Mouse (Mus musculus) embryo, embryonic 11 days (tissue): Measurements from ENCODE around the gene Asic2.

Source experiments
- DNase-seq: peaks from one replicate; pipeline ENCODE4 v3.0.0-alpha.2; 2015

Gene Asic2

DNA sequence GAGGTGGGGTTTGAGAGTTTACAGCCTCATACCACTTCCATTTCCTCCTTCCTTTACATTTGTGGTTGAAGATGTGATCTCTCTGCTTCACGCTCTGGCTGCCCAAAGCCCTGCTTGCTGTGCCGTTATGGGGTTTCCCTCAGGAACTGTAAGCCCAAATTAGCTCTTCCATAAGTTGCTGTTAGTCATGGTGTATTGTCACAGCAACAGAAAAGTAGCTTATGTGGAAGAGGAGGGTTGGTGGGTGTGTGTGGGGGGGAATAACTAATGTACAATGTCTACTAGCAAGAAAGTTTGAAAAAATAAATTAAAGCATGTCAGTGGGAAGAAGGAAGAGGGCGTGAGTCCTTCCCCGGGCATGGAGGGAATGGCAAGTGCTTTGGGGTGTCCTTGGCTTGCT lies 896.4 kb downstream of the Asic2 start:
- DNase-seq, result no peak

DNA sequence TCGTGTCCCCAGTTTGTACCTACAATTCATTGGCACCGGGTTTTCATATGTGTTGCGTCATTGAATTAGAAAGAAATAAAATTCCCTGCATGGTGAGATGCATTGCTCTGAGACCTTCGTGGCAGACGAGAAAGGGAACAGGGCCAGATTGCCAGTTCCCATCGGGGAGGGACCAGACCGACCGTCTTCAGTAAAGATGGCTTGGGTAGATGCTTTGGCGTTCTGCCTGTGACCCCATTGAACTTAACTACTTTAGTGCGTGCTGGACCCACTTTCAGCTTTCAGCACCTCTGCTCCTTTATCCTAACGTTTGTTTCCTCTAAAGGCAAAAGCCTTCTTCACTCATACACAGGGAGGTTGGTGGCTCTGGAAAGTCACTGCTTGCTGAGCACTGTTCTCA lies 902.9 kb downstream of the Asic2 start:
- DNase-seq, result no peak

DNA sequence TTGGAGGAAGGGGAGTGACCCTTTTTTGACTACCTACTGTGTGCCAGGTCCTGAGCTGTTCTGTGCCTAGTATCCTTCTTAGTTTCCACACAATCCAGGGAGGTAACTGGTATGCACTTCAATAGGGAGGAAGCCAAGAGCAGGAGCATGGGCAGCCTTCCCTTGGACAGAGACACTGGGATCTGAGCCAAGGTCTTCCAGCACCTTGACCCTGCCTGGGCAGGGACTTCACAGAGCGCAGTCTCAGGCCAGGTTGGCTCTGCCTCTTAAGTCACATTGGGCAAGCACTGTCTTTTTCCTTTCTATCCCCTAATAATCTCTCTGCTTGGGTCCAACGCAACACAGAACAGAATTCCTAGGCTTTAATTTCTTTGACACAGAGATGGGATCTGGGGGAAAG lies 904.3 kb downstream of the Asic2 start:
- DNase-seq, result no peak

DNA sequence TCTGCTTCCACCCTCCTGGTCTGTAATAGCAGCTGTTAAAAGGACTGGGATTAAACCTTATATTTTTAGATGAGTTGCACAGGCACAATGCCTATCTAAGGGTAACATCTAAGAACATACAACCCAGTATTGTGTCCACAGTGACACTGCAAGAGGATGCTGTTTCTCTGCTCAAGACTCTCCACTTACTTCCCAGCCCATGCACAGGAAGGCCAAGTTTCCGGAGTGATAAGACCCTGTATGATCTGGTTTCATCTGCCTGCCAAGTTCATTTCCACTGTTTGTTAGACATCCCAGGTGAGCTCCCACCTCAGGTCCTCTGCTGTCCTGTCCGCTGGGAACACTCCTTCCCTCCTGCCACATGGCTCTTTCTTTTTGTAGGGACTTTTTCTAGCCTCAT lies 908.2 kb downstream of the Asic2 start:
- no peak for DNase-seq

DNA sequence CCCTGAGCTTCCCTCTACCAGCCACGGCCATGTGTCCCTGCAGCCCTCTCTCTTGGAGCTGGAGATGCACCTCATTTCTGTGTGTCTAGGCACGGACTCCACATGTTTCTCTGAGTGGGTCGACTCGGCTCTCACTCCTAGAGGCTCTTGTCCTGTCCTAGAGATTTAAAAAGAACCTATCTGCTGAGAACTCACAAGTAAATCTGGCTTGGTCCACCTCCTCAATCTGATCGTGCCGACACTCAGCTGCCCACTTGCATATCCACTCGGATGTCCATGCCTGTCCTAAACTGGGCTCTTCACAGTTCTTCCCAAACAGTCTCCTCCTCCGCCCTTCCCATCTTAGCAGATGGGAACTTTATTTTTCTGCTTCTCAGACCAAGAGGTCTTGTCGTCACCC lies 908.7 kb downstream of the Asic2 start:
- no peak for DNase-seq

DNA sequence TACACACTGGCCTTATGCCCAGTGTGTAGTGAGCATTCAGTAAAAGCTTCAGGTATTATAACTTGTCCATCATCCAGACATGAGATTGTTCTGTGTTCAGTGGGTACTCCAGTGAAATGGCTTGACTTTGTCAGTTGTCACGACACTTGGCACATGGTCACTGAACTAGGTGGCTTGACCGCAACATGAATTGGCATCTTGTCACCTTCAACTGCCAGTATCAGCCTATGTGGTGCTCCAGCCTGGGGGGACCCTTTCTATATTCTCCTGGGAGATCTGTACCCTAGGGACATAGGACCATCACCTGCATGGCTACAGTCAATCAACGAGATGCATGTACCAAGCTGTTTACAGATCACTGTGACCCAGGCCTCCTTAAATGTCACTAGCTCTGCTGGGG lies 910.8 kb downstream of the Asic2 start:
- DNase-seq, result no peak

DNA sequence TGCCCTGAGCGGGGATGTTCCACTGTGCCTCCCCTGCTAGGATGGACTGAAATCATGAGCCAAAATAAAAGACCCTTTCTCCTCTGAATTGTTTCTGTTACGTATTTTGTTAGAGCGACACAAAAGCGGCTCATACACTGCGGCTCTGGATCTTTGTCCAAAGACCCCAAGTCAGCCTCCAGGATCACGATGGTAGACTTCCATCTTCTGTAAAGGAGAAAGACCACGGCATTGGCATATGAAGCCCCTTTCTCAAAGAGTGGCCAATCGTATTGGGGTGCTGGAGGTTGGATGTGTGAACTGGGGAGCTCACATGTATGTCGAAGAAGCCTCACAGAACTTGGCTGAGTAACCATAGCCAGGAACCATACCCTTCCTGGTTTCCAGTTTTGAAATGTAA lies 911.5 kb downstream of the Asic2 start:
- DNase-seq, result no peak

DNA sequence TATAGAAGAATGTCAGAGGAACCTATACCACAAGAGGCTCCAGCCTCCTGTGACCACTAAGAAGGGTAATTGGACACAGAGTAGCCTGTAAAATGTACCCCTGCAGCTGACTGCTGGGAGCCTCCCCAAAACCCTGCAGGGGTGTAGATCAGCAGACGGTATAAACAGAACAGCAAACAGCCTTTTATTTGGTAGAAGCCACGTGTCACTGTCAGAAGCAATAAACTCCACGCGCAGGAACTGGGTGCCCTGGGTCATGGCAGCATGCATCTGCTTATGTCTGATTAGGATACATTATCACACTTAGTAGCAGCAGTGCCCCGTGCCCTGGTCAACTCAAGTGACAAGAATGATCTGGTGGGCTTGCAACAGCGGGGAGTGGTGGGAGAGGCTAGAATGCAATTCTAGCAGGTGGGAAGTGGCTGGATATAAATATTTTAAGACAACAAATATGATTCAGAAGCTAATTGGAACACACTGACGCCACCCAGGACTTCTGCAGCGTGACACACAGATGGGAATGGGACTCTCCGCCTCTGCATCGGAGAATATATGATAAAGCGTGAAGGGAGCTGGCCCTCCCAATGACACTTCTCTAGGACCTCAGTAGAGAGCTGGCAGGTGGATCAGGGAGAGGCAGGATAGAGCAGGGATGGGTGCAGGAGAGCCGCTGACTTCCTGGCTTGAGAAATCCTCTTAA lies 912.7 kb downstream of the Asic2 start:
- DNase-seq, result no peak

DNA sequence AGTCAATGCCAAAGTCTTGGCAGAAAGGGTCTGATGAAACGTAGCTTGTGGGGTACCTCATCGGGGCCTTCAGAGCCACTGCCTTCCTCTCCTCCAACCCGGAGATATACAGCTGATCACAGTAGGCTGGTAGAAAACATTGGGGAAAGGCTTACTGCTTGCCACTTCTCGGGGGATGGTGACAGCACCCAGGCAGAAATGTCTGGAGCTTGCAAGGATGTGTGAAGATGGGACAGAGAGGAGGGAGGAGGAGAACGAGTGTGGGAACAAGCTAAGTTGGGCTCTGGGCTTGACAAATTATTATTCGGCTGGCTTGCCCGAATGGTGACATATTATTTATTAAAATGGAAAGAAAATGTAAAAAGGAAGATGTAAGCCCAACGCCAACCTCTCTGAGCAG lies 914.4 kb downstream of the Asic2 start:
- no peak for DNase-seq

DNA sequence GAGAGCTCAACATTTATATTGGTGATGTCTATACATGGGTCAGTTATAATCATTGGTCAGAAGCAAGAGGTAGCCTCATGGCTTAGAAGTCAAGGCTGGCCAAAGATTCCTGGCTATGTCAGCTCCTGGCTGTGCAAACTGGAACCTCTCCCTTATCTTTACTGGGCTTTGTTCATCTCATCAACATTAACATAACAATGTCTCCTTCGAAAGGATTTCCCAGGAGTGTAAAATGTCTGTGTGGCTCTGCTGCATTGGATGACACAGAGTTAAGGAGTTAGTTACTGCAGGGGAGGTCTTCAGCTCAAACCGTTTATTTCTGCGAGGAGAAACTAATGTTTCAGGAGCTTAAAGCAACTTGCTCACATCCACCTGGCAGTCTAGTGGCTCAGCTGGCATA lies 926.6 kb downstream of the Asic2 start:
- DNase-seq, result no peak

DNA sequence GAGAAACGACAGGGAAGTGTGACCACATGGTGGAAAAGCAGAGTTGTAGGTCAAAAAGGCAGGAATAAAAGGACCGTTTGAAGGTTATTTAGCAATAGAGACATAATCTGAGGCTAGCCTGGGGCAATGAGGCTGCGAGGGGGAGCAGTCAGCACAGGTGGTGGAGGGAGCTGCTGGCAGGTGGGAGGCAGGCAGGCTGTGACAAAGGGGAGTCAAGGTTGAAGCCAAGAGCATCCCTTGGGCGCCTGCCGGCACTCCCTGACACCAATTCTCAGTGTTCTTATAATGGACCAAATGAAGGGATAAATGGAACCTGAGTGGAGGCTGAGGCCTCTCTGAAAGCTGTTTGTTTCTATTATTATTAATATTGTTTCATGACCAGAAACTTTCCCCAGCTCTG lies 928.3 kb downstream of the Asic2 start:
- DNase-seq, result no peak

DNA sequence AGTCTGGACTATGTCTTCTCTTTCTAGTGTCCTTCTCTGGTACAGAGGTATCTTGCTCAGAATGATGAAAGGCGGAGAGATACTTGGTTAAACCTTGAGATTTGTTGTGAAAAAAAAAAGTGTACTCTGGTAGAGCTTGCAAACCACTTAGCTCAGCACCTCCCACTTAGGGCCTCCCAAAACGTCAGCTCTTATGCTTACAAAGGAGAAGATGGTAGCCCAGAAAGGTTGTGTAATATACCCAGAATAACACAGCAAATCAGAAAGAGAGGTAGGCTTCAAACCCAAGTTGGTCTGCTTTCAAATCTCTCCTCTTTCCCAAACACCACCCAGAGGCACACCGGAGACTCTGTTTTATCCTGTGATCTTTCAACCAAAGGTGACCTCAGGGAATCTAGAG lies 936.1 kb downstream of the Asic2 start:
- no peak for DNase-seq

DNA sequence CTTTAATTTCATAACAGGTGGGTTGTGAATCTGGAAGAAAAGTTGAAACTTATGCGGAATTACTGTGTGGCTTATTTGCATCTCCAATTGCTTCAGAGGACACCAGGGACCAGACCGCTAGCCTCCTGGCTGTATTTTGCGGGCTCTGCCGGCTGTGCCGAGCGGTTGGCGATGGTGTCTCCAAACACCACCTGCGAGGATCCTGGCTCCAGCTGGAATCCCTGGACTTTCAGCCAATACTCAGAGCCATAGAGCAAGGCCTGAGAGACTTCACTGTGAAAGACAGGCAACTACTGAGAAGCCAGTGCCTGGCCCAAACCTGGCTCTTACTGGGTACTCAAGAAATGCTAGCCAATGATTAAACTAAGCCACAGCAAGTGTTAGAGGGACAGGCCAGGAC lies 953.5 kb downstream of the Asic2 start:
- no peak for DNase-seq

DNA sequence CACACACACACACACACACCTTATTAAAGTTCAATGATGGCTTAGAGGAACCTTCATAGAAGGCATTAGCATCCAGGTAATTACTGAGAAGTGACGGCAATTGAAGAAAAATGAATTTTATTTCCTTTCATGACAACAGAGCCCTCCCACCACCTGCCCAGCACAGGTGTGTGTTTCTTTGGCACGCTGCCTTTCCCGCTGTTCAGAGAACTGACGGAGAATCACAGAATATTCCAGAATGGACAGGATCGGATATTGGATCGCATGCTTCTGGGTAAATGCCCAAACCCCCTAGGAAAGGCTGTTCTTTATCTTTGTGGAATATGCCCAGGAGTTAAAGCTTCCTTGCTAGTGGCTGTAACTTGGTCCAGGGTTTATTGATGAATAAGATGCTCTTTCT lies 954.8 kb downstream of the Asic2 start:
- DNase-seq, result no peak

DNA sequence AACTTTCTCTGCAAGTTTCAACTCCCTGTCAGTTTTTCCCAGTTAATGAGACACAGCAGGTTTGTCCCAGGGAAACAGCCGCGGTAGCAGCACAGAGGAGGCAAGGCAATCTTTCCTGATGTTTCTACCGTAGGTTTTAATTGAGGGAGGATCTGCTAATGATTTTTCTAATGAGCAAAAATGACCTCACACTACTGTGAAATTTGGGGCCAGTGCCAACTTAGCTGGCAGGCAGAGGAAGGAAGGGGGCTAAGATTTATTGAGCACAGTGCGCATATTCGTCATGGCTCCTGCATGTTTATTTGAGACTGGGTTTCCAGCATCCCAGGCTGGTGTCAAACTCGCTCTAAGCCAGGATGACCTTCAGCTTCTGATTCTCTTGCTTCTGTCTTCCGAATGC lies 957.5 kb downstream of the Asic2 start:
- DNase-seq, result no peak

DNA sequence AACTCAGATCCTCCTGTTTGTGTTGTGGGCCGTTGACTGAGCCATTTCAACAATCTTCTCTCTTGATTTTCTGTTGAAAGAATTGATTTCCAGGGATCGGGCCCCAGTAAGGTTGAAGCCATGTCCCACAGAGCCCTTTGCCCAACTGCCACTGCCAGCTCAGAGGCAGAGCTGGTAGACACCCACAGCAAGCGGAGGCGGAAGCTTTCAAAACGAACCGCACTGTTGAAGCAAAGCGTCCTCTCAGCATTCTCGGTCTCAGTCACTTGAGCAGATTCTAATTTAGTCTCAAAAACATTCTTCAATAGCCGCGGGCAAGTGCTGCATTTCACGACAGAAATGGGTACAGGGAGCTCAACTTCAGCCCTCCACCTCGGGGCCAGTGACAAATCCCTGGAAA lies 958.9 kb downstream of the Asic2 start:
- DNase-seq, result no peak

DNA sequence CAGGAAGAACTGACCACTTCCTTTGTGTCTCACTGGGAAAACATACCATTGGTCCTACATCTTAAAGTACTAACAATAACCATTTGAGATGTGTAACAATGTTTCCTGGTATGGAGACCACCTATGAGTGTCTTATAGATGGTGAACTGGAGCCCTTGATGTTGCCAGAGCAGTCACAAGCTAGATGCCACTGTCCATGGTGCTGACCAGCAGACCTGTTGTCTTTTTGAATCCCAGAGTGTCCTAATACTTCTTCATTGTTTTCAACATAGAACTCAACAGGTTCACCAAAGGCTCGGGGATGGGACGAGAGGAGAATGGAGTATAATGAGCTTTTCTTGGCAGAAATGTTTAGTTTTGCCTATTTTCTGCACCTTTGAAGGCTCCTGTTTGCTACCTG lies 962.4 kb downstream of the Asic2 start:
- peak; percentile 75 for DNase-seq

DNA sequence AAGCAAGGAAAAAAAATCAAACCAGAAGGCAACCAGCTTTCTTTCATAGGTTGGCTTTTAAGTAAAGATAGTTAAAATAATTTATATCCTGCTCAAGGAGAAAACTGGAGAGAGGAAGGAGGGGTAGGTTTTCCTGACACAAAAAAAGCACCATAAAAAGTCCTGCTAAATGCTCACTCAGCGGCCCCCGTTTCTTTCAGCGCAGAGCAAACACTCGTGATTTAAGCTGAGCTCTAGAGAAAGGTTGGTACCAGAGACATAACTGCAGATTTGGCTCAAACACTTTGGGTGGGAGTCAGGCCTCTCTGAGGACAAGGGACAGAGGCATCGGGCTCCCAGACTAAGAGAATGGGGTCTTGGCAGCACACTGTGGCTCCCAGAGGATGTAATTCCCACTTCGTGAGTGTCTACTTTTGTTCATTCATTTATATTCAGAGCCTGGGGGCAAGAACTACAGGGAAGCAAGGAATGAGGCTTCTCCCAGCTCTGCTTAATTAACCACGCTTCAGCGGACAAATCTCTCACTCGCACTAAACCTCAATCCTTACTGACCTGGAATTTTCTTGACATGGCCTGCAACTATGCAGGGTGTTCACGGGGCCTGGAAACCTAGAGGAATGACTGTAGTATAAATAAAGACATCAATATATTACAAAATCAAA lies 965.4 kb downstream of the Asic2 start:
- DNase-seq, result no peak

DNA sequence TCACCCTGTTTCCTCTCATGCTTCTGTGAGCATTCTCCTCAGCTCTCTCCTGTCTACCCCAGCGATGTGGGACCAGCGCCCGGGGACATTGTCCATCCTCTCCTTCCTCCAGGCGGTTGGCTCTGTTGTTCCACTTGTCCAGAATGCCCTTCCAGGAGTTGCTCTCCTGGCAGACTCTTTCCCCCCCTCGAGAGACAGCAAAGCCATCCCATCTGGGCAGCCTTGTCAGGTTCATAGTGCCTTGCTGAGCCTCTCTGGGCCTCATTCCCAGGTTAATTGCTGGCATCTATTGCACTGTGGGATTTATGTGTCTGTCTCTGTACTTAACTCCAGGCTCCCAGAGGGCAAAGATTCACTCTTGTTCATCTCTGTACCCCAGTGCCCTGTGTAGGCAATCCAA lies 972.6 kb downstream of the Asic2 start:
- no peak for DNase-seq

DNA sequence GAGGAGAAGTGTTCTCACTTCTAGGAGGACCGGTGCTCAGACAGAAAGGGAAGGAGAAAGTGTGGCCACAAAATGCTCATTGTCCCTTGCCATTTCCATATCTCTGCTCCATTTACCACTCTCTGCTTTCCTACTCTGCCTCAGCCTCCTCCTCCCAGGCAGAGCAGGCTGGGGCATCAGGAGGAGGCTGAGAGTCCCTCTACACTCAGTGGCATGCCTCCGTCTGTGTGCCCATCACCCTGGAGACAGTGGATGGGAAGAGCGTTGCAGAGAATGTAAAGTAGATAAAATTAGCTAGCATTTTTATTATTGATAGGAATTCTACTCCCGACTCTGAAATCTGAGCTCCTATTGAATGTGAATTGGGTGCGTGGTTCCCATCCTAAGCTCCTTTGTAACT lies 984.7 kb downstream of the Asic2 start:
- DNase-seq, result no peak

DNA sequence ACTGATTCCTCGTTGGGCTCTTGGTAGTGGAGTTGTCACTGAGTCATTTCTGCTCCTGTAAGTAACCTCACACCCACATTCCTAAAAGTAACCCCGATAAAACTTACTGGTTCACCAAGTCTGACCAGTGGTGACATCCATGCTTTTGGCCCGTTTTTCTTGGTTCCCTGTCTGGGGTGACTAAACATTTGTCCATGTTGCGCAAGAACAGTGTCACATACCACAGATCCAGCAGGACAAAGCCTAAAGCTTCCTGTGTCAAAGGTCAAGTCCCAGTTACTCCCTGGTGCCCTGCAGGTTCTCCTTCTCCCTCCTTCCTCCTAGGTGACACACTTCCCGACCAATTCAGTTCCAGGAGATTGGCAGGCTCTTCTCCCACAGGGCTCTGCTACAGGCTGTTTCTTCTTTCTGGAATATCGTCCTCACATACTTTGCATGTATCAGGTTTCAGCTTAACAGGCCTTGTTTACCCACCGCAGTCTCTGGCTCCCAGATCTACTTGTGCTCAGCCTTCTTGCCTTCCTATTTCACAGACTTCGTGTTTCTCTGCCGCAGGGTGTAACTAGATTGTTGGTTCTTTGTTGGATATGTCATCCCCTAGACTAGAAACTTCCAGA lies 991.9 kb downstream of the Asic2 start:
- DNase-seq, result no peak

DNA sequence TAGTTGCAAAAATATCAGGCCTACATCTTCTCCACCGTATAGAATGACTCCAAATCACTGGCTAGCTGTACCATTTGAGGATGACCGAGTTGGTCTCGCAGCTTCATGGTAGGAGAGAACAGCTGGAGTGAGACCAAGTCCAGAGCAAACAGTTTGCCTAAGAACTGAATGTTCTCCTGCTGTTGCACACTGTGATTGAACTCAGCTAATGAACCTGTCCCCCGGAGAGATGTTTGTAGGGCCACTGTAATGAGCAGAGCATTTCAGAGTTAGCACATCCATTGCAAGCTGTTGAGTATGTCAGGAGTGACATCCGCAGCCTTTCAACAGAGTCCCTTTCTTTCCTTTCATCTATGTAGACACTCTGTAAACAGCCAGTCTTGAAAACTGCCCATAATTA lies 993.6 kb downstream of the Asic2 start:
- no peak for DNase-seq

DNA sequence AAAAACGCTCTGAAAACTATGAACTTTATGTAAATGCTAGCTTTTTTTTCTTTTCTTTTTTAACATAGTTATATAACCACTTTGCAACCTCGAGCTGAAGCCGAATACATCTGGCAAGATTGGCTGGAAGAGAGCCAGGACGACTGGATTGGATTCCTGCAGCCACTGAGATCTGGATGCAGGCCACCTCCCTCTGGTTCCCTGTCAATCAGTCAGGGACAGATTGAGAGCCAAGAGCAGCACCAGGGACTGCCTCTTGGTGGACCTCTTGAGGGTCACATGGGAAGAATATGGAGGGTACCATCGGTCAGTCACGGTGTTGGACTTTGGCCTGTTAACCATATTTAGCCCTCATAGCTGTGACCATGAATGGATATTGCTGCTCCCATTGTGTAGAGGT lies 994.3 kb downstream of the Asic2 start:
- no peak for DNase-seq

DNA sequence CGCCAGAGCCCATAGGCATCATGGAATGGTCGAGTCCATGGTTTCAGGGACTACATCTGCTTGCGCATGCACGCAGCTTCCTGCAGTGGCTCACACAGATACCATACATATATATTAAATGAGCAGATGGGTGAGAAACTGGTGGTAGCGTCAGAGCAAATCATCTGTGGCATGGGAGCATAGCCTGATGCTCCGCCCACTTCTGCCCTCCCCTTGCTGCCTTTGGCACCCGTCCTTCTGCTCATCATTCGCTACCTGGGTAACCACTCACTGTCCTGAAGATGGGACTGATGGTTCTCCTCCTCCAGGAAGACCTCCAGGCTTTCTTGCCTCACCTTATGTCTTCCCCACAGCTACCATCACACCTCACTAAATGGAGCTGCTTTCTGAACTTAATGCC lies 995.0 kb downstream of the Asic2 start:
- DNase-seq, result no peak

DNA sequence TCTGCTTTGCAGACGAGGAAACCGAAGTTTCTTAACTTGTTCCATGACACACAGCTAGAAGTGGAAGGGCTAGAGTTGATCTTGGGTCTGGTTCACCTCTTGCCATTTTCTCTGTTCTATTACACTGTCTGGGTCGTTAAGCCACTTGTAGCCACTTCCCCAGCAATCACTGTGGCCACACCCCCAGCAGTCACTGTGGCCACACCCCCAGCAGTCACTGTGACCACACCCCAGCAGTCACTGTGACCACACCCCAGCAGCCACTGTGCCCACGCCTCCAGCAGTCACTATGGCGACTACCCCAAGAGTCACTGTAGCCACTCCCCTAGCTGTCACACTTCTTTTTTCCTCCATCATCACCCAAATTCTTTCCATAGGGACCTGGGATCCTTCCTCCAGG lies 1000.7 kb downstream of the Asic2 start:
- no peak for DNase-seq
